Mouse (Mus musculus) adrenal gland (tissue): ENCODE measurements at regions not wholly inside any gene's neighbourhood (a gene's known extent, or its start where the extent isn't known, plus 50 kb on each side); places are given as distances from the start of the nearest gene placed in this dataset.

Experiments used
- intact Hi-C: fragments of 180-260 bp; cut with DNase I; formaldehyde crosslinking; loops from one replicate; pipeline ENCODE4 v1.15.1; 2025

- intact Hi-C loops, result loop anchor here (10.0 kb wide), 1 partner anchor 412 kb away; no protein-coding TSS in a partner anchor
Measured at GRCm38 (mm10) chr14:100883115-100883514, 317.0 kb downstream of the Prr30 start.

GRCm38 (mm10) chr14:100880103-100880502 lies 320.0 kb downstream of the Prr30 start:
- intact Hi-C loops, result loop anchor here (10.0 kb wide), 1 partner anchor 415 kb away; no protein-coding TSS in a partner anchor

- intact Hi-C loops, result no loop called here
Measured at GRCm38 (mm10) chr14:100867790-100868189, 332.3 kb downstream of the Prr30 start.

- intact Hi-C loops, result no loop called here
Measured at GRCm38 (mm10) chr14:100864792-100865191, 335.3 kb downstream of the Prr30 start.

- intact Hi-C loops, result no loop called here
Measured at GRCm38 (mm10) chr14:100864164-100864563, 336.0 kb downstream of the Prr30 start.

- intact Hi-C loops, result no loop called here
Measured at GRCm38 (mm10) chr14:100842828-100843227, 357.3 kb downstream of the Prr30 start.
